ENCODE assay signal across 24 mouse cellular contexts in genomic region chr15:85693115-85693514, GRCm38 (mm10). TPM values are rescaled to one million over a fixed set of nuclear protein-coding genes. Genes with fewer than 3 reads are reported as not detected.
DNase-seq lines count a peak whose midpoint lies in the region; TF ChIP-seq lines count a peak whose summit lies in the region.
"Had no signal": no experiment of that assay in that cellular context is flagged by ENCODE, and none has a peak within 500 bp of the region (broad histone marks: within the 10 kb centered on the region; RNA-seq: fewer than 3 reads in every experiment).

No protein-coding gene starts in this region.

- intact Hi-C loops in heart, adult 2 months (cut with DNase I), result no loop called here

- TF ChIP-seq POLR2A in heart, adult 2 months (IDR thresholded peaks at IDR 0.05; ENCODE audit: insufficient read depth, low read depth, low read length), result no peak
- TF ChIP-seq POLR2A in olfactory bulb, adult 2 months (IDR thresholded peaks at IDR 0.05; ENCODE audit: insufficient read depth, low read depth, low read length), result no peak

- peaks cover 27% of the 10 kb centered on the region for H3K4me1 ChIP-seq in heart, adult 2 months (ENCODE audit: control insufficient read depth, insufficient read depth, low read length)
- peaks cover 51% of the 10 kb centered on the region for H3K4me1 ChIP-seq in olfactory bulb, adult 2 months (ENCODE audit: control insufficient read depth, insufficient read depth, low read length)
- H3K4me1 ChIP-seq: heart, embryonic 12.5 days; hindbrain, embryonic 10.5 days had no signal

- no peak overlapping the region; the same call in 1 of the 2 replicates for H3K27ac ChIP-seq in heart, adult 2 months
- H3K27ac ChIP-seq in layer of hippocampus, adult 2 months, result peak overlapping the region; percentile 46; the same call in 1 of the 2 replicates
- peak overlapping the region; percentile 48; the same call in 1 of the 2 replicates for H3K27ac ChIP-seq in olfactory bulb, adult 2 months (ENCODE audit: insufficient read depth, low read depth, low read length)
- H3K27ac ChIP-seq: embryonic facial prominence, embryonic 15.5 days; heart, embryonic 15.5 days; hindbrain, embryonic 10.5 days; hindbrain, embryonic 13.5 days had no signal

- peaks cover 12% of the 10 kb centered on the region for H3K79me2 ChIP-seq in heart, adult 2 months (replicated peaks; ENCODE audit: control insufficient read depth, insufficient read depth, low read length)

- WGBS in heart, adult 2 months, result 79% methylated on average over 3 of the region's 3 CpGs
- 54% methylated on average over 3 of the region's 3 CpGs for WGBS in olfactory bulb, adult 2 months

- H3K9ac ChIP-seq in heart, adult 2 months (ENCODE audit: low read depth, low read length), result 0 out of 2 replicates have a peak overlapping the region, but pooled peaks have one; percentile 15
- H3K9ac ChIP-seq: embryonic facial prominence, embryonic 15.5 days; forebrain, postnatal 0 days; heart, embryonic 12.5 days; heart, embryonic 15.5 days; hindbrain, embryonic 13.5 days had no signal

- TF ChIP-seq EP300 in heart, adult 2 months (IDR thresholded peaks at IDR 0.05; ENCODE audit: insufficient read depth, low read depth, low read length), result no peak

- H3K4me3 ChIP-seq in heart, adult 2 months, result no peak overlapping the region
- H3K4me3 ChIP-seq in layer of hippocampus, adult 2 months, result no peak overlapping the region
- no peak overlapping the region for H3K4me3 ChIP-seq in olfactory bulb, adult 2 months (ENCODE audit: insufficient read depth, low read depth, low read length)
- H3K4me3 ChIP-seq: embryonic facial prominence, embryonic 15.5 days; heart, embryonic 12.5 days; heart, embryonic 15.5 days; hindbrain, embryonic 10.5 days; hindbrain, embryonic 13.5 days had no signal

- H3K27me3 ChIP-seq in heart, adult 2 months (ENCODE audit: control insufficient read depth, insufficient read depth, low read length), result no peaks in the 10 kb centered on the region
- H3K27me3 ChIP-seq: embryonic facial prominence, embryonic 15.5 days; heart, embryonic 15.5 days had no signal

- DNase-seq in adrenal gland, adult 2 months, result peak; percentile 33
- DNase-seq in adrenal gland, postnatal 25 days, result no peak
- no peak for DNase-seq in heart, adult 2 months
- no peak for DNase-seq in heart, adult 9 months (ENCODE audit: low spot score in 2 of 2)
- DNase-seq in layer of hippocampus, adult 2 months (ENCODE audit: low spot score in 2 of 2), result no peak
- DNase-seq in layer of hippocampus, adult 18-20 months (ENCODE audit: low spot score in 2 of 2), result no peak
- no peak for DNase-seq in urinary bladder, postnatal 25 days (ENCODE audit: low spot score)
- DNase-seq: adrenal gland, postnatal 10 days; cerebellum, adult 11-12 months; cerebellum, adult 8-10 months; cerebellum, postnatal 10 days; cerebellum, postnatal 36 days; embryo, embryonic 11 days; forebrain, postnatal 0 days; gastrocnemius, postnatal 36 days; heart, postnatal 10 days; heart, postnatal 36 days had no signal

- peaks cover 21% of the 10 kb centered on the region for H3K36me3 ChIP-seq in heart, adult 2 months (ENCODE audit: control insufficient read depth, insufficient read depth, low read length)
- H3K36me3 ChIP-seq: hindbrain, embryonic 10.5 days had no signal

- no peak for TF ChIP-seq CTCF in heart, adult 2 months (IDR thresholded peaks at IDR 0.05)
- TF ChIP-seq CTCF in layer of hippocampus, adult 2 months (conservative IDR thresholded peaks at IDR 0.05), result no peak
- TF ChIP-seq CTCF in olfactory bulb, adult 2 months (IDR thresholded peaks at IDR 0.05; ENCODE audit: insufficient read depth, low read depth, low read length), result no peak

RNA-seq across cellular contexts. Expression of gene Ppara, which starts 41.7 kb away (rescaled TPM):
- 10 to 100 TPM; 37.2 to 48.9 TPM for total RNA-seq in adrenal gland, adult 2 months (2021)
- 6.3 and 8.5 TPM in 2 replicates for polyA plus RNA-seq in adrenal gland, adult 2 months (2012; rRNA removed)
- 28.5 and 42.3 TPM in 2 replicates for total RNA-seq in adrenal gland, postnatal 25 days (2021)
- 10 to 100 TPM; 53.1 to 60.7 TPM for total RNA-seq in heart, adult 2 months (2021)
- polyA plus RNA-seq in heart, adult 2 months (2012; rRNA removed), result 12.9 and 25.4 TPM in 2 replicates
- total RNA-seq in layer of hippocampus, adult 2 months (2021), result 1 to 10 TPM; 3.1 to 3.9 TPM
- 1 to 10 TPM; 2.9 to 3.4 TPM for total RNA-seq in layer of hippocampus, adult 18-20 months (2021)
- polyA plus RNA-seq in olfactory bulb, adult 2 months (2012; ENCODE audit: insufficient read depth, insufficient read length, low replicate concordance, missing spikeins), result not detected in 2 replicates
- total RNA-seq: granulocyte monocyte progenitor cell, adult 5-6 weeks had no signal
